ENCODE assay signal across 24 mouse cellular contexts in genomic region chr11:100855178-100855577, GRCm38 (mm10).
"Had no signal": no experiment of that assay in that cellular context is flagged by ENCODE, and none has a peak within 500 bp of the region (broad histone marks: within the 10 kb centered on the region; RNA-seq: fewer than 3 reads in every experiment).

No protein-coding gene starts in this region.

- H3K9ac ChIP-seq: limb, embryonic 13.5 days; liver, embryonic 14.5 days; liver, postnatal 0 days; lung, embryonic 14.5 days; midbrain, embryonic 12.5 days; midbrain, embryonic 15.5 days; neural tube, embryonic 12.5 days; neural tube, embryonic 15.5 days had no signal

- DNase-seq: layer of hippocampus, adult 9-11 months; liver, postnatal 0 days; lung, embryonic 14.5 days; right cerebral cortex, adult 18-20 months; right cerebral cortex, postnatal 14 days; right cerebral cortex, postnatal 4 days; thymus, adult 2 months; thymus, postnatal 14 days; thymus, postnatal 4 days had no signal

- H3K4me3 ChIP-seq: layer of hippocampus, adult 2 months; limb, embryonic 10.5 days; limb, embryonic 13.5 days; midbrain, embryonic 12.5 days; midbrain, embryonic 15.5 days; neural tube, embryonic 12.5 days; neural tube, embryonic 15.5 days had no signal

- ATAC-seq: hindbrain, postnatal 0 days; inflammation-experienced regulatory T-cells, adult 6 months; intestine, embryonic 16.5 days; liver, postnatal 0 days; lung, postnatal 0 days; midbrain, embryonic 15.5 days had no signal

- H3K27ac ChIP-seq: hindbrain, postnatal 0 days; layer of hippocampus, adult 2 months; limb, embryonic 10.5 days; limb, embryonic 13.5 days; liver, embryonic 14.5 days; macrophage; midbrain, embryonic 12.5 days; midbrain, embryonic 15.5 days; neural tube, embryonic 12.5 days; neural tube, embryonic 15.5 days; stomach, postnatal 0 days had no signal

- H3K9me3 ChIP-seq: limb, embryonic 10.5 days; limb, embryonic 13.5 days; midbrain, embryonic 12.5 days; midbrain, embryonic 15.5 days; neural tube, embryonic 12.5 days; neural tube, embryonic 15.5 days had no signal

- H3K4me2 ChIP-seq: limb, embryonic 13.5 days; liver, embryonic 11.5 days; lung, embryonic 14.5 days; midbrain, embryonic 12.5 days; midbrain, embryonic 15.5 days; neural tube, embryonic 12.5 days; neural tube, embryonic 15.5 days had no signal

- H3K36me3 ChIP-seq: limb, embryonic 10.5 days; limb, embryonic 13.5 days; midbrain, embryonic 12.5 days; midbrain, embryonic 15.5 days; neural tube, embryonic 12.5 days; neural tube, embryonic 15.5 days had no signal
